Mouse (Mus musculus) heart, postnatal 0 days (tissue): Measurements from ENCODE around the gene Nox1.

Source experiments
- CTCF ChIP-seq: IDR thresholded peaks from 2 replicates; pipeline ENCODE4 v1.5.1; 2016; ENCODE audit warnings: antibody characterized with exemption, control low read depth, low read depth
- EP300 ChIP-seq: IDR thresholded peaks from 2 replicates; pipeline ENCODE4 v1.6.1; 2016; ENCODE audit warnings: antibody characterized with exemption, low read depth

- TF ChIP-seq CTCF (no peak), EP300 (no peak)
Measured at GRCm38 (mm10) chrX:134158151-134158550, 63.6 kb downstream of the Nox1 start.
